In genomic region chr9:31315983-31316382, GRCm38 (mm10) we compare ENCODE assay signal across 10 mouse cellular contexts. TPM values are rescaled to one million over a fixed set of nuclear protein-coding genes. Genes with fewer than 3 reads are reported as not detected.
DNase-seq lines count a peak whose midpoint lies in the region; ATAC-seq lines count a peak whose summit lies in the region.
"Had no signal": no experiment of that assay in that cellular context is flagged by ENCODE, and none has a peak within 500 bp of the region (broad histone marks: within the 10 kb centered on the region; RNA-seq: fewer than 3 reads in every experiment).

No protein-coding gene starts in this region.

- intact Hi-C loops in heart, postnatal 36 days (cut with DNase I): no loop called here

- 25% methylated on average over 8 of the region's 8 CpGs for WGBS in midbrain, embryonic 16.5 days

- no peak overlapping the region for H3K4me2 ChIP-seq in midbrain, embryonic 16.5 days (ENCODE audit: low read length)
- H3K4me2 ChIP-seq: limb, embryonic 12.5 days had no signal

- DNase-seq in layer of hippocampus, adult 8-10 months (ENCODE audit: low spot score in 2 of 2): peak; percentile 29 to 37
- no peak for DNase-seq in layer of hippocampus, adult 9-10 months (ENCODE audit: low spot score)
- DNase-seq in cerebellum, postnatal 36 days: peak; percentile 95 to 96
- no peak for DNase-seq in heart, postnatal 36 days
- DNase-seq in spleen, postnatal 36 days (ENCODE audit: low spot score in 2 of 2): no peak
- DNase-seq in adrenal gland, adult 18-20 months (ENCODE audit: low spot score in 2 of 2): no peak
- DNase-seq: heart, postnatal 14 days had no signal

- no peak overlapping the region for H3K4me3 ChIP-seq in midbrain, embryonic 16.5 days (ENCODE audit: low read depth, low read length)
- H3K4me3 ChIP-seq: limb, embryonic 12.5 days had no signal

- no peaks in the 10 kb centered on the region for H3K9me3 ChIP-seq in midbrain, embryonic 16.5 days (replicated peaks; ENCODE audit: control insufficient read depth, low read length, poor library complexity, severe bottlenecking)
- H3K9me3 ChIP-seq: limb, embryonic 12.5 days had no signal

- H3K27ac ChIP-seq in midbrain, embryonic 16.5 days (ENCODE audit: low read length): no peak overlapping the region
- H3K27ac ChIP-seq: limb, embryonic 12.5 days had no signal

- no peak overlapping the region for H3K9ac ChIP-seq in midbrain, embryonic 16.5 days (ENCODE audit: low read depth, low read length)
- H3K9ac ChIP-seq: limb, embryonic 12.5 days had no signal

- ATAC-seq in cerebellum, adult (ENCODE audit: insufficient number of reproducible peaks, low FRiP score, low TSS enrichment): peak; percentile 96
- peak; percentile 56; the same call in 1 of the 2 replicates for ATAC-seq in midbrain, embryonic 16.5 days

- H3K4me1 ChIP-seq in midbrain, embryonic 16.5 days (ENCODE audit: control insufficient read depth, insufficient read depth, low read length): peaks cover 3% of the 10 kb centered on the region
- H3K4me1 ChIP-seq: limb, embryonic 12.5 days had no signal

- no peaks in the 10 kb centered on the region for H3K27me3 ChIP-seq in midbrain, embryonic 16.5 days (ENCODE audit: control insufficient read depth, insufficient read depth, low read depth, low read length)
- H3K27me3 ChIP-seq: limb, embryonic 12.5 days had no signal

- H3K36me3 ChIP-seq in midbrain, embryonic 16.5 days (ENCODE audit: control insufficient read depth, insufficient read depth, low read length): no peaks in the 10 kb centered on the region
- H3K36me3 ChIP-seq: limb, embryonic 12.5 days had no signal

RNA-seq across cellular contexts. Expression of gene Prdm10, which starts 35.6 kb away (rescaled TPM):
- total RNA-seq in layer of hippocampus, adult 8-10 months (2022): 10 to 100 TPM; 18.4 to 23.5 (median 20.3) TPM
- polyA plus RNA-seq in midbrain, embryonic 16.5 days (2015; fragmentation: Nextera tagmentation; extraction: Ambion mirVana): 9.4 and 9.6 TPM in 2 replicates
- 1 to 10 TPM; 4.2 to 4.7 TPM for total RNA-seq in heart, postnatal 36 days (2021)
- 1 to 10 TPM; 7.5 to 9.2 TPM for total RNA-seq in adrenal gland, adult 18-20 months (2021)

Comparison
In these comparisons a context has a peak if more than half of its experiments do, and no peak if none do; other contexts are left out.
1. DNase-seq: peak in layer of hippocampus, adult 8-10 months (2 of 2) and cerebellum, postnatal 36 days (2 of 2); none in layer of hippocampus, adult 9-10 months (single experiment), heart, postnatal 36 days (0 of 2), spleen, postnatal 36 days (0 of 2) and adrenal gland, adult 18-20 months (0 of 2).